Mouse (Mus musculus) testis, adult 2 months (tissue): ENCODE results near the gene Gbp7.

ENCODE experiments used
- CTCF ChIP-seq: fragments of 200-500 bp; IDR thresholded peaks from 2 replicates; pipeline ENCODE4 v1.5.1; 2012; ENCODE audit warnings: low read depth, mild to moderate bottlenecking, inconsistent platforms, low read length, moderate library complexity; ENCODE audit not compliant: control insufficient read depth, insufficient read depth, insufficient replicate concordance
- POLR2A ChIP-seq: fragments of 200-500 bp; IDR thresholded peaks from 2 replicates; pipeline ENCODE4 v1.6.1; 2012; ENCODE audit warnings: low read depth, mild to moderate bottlenecking, inconsistent platforms, low read length, moderate library complexity; ENCODE audit not compliant: control insufficient read depth

- no peak for TF ChIP-seq CTCF
- no peak for TF ChIP-seq POLR2A
Observed at GRCm38 (mm10) chr3:142587386-142587785, 57.2 kb downstream of the Gbp7 start.
